Mouse (Mus musculus) urinary bladder, postnatal 14 days (tissue): ENCODE data around the gene Med28.

Experiments used
- DNase-seq: peaks from one replicate; pipeline ENCODE4 v3.0.0; 2021; ENCODE audit warnings: low spot score

The Med28 gene

GRCm38 (mm10) chr5:45519960-45520808 lies at the start of gene Med28:
Gene Med28 (plus strand): TSS chr5:45520229.
- DNase-seq: peak; percentile 96

DNA sequence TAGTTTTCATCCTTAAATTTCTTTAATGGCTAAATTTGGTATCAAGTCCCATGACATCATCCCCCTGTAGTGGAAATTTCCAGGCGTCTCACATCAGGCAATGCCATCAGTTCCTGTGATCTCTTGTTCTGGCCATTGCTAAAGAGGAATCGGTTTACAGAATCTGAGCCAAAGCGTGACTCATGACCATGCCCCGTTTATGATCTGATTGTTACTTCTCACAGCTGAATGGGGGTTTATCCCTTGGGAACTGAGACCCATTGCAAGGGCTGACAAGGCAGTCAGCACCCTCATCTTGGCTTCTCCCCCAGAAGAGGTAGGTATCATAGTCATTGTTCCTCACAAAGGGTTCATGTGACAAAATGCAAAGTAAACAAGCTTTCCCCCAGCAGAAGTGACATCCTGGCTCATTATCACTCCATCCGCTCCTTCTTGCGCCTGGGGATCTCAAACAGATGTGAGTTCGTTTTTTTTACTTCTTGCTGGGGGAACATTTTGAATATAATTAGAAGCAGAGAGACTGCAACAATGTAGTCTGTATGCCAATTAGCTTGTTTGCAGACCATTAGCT lies 47.1 kb upstream of the Med28 start:
- DNase-seq: no peak

DNA sequence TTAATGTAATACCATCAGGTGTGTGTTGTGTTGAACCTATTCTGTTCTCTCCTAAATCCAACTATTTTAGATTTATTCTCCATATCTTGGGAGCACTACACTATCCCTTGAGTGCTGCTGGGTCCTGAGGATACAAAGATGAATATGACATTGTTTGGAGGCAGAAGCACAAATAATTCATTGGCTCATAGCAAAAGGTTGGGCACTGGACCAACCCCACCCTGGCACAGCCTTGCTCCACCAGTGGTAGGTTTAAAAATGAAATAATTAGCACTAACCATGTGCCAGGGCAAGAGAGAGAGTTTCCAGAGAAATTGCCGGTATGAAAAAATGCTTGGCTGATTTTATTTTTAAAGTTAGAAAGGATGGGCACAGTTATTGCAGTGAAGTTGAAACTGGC lies 46.5 kb upstream of the Med28 start:
- DNase-seq: no peak

GRCm38 (mm10) chr5:45474215-45474614 lies 45.8 kb upstream of the Med28 start:
- DNase-seq: peak; percentile 44

- DNase-seq: no peak
These were observed 45.3 kb upstream of the Med28 start for GRCm38 (mm10) chr5:45474758-45475157.

- DNase-seq: no peak
These were observed 44.3 kb upstream of the Med28 start for GRCm38 (mm10) chr5:45475771-45476170.

DNA sequence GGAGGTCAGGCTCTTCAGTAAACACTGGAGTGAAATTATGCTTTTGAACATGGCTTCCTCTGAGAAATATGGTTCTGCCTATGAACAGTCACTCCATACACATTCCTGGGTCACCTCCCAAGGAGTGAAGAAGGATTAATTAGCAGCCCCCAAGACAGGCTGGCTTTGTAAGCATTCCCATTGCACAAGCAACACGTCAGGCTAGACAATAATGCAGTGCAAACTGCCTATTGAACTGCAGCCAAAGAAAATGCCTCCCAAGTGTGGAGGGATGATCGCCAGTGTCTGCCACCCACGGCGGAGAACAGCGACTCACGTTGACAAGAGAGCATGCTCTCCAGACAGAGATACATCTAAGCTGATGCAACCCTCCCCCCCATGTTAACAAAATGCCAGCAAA lies 43.7 kb upstream of the Med28 start:
- DNase-seq: no peak

DNA sequence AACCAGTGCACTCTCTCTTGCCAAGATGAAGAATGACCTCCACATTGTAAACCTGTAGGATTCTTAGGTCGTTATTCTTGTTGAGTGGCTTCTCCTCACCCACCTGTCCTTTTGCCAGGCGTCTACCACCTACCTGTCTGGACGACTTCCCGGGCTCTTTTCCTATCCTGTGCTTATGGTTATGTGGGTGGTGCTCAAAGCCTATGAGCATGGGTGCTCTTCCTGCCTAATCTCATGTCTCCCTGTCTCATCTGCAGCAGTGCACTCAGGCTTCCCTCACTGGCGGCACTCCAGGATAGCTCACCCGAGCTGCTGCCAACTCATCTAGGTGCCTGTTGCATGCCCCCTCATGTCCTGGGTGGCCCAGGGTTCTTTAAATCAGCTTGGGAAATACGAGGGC lies 42.4 kb upstream of the Med28 start:
- no peak for DNase-seq

DNA sequence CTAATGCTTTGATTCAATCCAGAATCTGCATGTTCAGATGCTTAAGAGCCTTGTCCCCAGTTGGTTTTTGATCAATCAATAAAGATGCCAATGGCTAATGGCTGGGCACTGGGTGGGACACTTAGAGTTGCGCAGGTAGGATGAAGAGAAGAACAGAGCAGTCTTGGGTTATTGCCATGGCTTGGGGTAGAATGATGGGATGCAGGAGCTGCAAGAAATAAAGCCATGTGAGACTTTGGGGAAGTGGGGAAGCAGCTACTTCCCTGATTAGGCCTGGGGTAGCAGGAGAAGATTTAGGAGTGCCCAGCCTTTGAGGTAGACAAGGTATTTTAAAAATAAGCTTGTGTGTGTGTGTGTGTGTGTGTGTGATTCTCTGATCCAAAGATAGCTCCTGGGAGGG lies 40.0 kb upstream of the Med28 start:
- DNase-seq: no peak

DNA sequence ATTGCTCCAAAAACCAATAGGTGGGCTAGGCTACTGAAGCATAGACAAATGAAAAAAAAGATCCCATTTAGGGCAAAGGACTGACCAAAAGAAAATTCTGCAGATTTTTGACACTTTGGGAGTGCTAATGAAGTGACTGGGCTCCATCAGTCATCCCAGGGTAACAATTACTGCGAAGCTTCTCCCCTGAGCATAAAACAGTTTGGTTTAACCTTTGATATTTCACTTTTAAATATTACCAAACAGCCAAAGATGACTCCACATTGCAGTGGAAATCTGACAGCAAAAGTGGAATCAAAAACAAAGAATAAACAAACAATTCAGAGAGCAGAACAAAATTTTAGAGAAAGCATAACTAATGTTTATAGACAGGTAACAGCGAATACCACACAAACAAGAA lies 38.9 kb upstream of the Med28 start:
- DNase-seq: no peak

DNA sequence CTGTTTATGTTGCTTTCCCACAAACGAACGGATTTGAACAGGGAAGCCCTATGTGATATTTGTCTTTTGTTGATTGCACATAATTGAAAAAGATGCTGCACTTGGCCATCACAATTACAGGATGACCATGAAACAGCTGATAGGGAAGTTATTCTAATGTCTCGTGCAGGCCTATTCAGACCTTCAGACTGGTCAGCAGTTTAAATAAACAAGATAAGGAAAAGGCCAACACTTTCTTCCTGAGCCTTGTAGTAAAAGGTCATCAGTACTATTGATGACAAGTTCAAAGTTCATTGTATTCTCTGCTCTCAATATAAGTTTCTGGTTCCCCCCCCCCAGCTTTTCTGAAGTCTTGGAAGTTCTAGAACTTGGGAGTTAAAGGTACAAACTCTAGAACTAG lies 37.4 kb upstream of the Med28 start:
- DNase-seq: no peak

GRCm38 (mm10) chr5:45483654-45484053 lies 36.4 kb upstream of the Med28 start:
- no peak for DNase-seq

GRCm38 (mm10) chr5:45491776-45492175 lies 28.3 kb upstream of the Med28 start:
- no peak for DNase-seq

DNA sequence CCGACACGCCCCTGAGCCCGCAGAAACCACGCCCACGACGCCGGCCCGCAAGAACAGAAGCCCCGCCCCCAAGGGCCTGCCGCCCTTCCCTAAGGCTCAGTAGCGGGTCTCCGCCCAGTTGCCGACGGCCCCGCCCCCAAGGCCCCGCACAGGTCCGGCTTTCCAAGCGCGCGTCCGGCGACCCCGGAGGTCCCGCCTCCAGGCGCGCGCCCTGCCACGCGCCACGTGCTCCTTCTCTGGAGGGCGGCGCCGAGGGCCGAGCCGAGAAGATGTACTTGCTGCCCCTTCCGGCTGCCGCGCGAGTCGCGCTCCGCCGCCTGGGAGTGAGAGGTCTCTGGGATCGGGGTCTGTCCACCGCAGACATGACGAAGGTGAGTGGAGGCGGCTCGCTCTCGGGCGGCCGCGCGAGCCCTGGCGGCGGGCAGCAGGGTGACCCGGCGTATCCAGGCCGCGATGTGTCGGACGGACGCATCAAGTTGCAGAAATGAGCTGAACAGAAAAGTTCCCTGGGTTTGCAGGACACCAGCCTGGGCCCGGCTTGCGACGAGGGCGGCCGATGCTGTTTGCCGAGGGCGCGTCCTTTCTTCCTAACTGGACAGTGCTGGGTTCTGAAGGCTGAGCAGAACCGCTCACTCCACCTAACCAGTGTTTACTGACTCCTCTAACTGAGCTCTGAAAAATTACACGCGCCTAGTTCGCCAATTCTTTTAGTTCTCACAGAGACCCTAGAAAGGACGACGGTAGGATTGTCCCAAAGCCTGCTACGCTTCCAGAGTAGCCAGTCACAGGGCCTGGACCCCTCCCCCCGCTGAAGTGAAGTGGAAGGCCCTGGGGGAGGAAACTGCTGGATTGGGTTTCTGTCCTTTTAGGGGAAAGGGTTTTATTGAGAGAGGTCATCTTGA lies 26.6 kb upstream of the Med28 start, which contains the start of gene Lap3:
Lap3 (plus strand) TSS at position 184 of the 902 bp plus-strand sequence.
- peak; percentile 100 for DNase-seq

DNA sequence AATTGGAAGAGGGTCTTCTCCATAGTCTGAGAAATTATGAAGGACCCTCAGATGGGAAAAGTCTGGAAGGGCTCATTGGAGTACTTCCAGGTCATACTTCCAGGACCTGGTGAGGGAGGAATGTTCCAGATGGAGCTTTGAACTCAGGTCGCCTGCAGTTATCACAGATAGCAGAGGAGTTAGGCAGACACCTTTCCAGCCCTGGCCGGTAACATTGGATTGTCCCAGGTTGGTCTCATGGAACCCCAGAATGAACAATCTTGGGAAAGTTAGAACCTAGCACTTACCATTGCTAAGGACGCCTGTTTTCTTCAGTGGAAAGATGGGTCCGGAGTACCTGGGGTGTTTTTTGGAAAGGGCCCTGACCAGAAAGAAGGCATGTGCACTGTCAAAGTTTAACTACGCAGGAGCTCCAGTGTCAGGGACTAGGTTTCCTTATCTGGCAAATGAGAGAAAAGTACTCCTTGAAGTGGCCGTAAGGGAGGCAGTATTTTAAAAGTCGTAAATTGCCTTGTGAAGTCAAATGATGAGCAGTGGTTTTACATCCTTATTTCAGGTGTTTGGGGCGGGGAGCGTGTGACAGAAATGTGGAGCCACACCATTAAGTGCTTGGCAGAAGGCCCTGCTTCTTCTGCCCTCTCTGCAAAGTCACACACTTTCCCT lies 25.8 kb upstream of the Med28 start:
- DNase-seq: no peak

DNA sequence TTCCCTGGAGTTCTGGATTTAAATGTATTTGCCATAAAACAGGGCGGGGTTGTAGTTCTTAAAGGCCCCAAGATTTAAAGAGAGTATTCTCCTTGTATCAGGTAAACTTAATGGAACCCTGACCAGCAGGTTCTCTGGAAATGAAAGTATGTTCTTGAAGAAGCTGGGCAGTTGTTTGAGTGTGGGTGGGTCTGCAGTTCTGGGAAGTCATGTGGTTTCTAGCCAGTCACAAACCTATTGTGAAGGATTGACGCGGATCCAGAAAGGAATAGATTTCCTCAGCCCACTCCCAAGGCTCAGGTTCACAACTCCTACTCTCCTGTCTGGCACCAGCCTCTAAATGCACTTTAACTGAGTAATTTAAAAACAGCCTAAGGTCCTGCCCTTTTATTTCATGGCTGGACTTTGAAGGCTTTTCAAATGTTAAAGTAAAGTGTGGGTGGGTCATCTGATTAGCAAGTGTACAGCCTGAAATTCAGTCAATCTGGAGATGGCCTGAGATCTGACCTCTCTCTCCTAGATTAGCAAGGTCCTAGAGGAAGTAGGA lies 24.5 kb upstream of the Med28 start:
- no peak for DNase-seq

GRCm38 (mm10) chr5:45496042-45496441 lies 24.0 kb upstream of the Med28 start:
- no peak for DNase-seq

DNA sequence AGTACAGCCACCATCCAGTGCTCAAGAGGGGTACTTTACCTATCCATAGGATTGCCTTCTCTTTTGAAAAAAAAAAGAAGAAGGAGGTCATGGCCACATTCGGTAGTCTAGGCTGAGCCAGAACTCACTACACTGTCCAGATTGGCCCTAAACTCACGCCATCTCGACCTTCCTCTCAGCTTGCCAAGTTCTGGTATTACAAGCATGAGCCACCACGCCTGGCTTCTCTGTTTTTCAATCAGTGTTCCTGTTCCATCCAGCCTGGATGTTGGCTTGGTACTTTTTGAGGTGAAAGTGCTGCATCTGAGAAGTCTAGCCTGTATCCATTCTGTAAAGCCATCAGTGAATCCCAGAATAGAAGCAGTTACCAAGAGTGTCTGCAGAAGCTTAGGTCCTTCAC lies 23.6 kb upstream of the Med28 start:
- DNase-seq: no peak

DNA sequence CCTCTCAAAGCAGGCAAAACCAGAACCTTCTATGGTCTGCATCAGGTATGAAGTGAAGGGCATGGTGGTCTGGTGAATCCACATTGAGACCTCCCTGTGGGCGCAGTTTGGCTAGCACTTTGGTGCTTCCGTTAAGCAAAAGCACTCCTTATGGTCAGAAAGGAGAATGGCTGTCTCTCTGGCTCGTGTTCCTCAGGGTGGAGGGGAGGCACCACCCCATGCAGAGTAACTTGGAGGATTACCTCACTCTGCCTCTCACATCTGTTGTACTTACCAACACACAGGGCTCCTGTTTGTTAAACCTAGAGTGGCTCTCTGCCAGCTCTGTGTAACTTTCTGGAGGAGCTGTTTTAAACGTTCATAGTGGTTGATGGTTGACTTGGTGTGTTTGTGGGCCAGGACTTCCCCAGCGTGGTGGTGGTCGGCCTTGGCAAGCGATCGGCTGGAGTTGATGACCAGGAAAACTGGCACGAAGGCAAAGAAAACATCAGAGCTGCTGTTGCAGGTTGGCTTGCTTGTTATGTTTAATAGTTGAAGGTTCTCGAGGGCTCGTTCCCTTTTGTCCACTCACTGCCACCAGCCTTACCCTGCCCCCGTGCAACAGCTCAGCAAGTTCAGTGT lies 23.0 kb upstream of the Med28 start:
- no peak for DNase-seq

DNA sequence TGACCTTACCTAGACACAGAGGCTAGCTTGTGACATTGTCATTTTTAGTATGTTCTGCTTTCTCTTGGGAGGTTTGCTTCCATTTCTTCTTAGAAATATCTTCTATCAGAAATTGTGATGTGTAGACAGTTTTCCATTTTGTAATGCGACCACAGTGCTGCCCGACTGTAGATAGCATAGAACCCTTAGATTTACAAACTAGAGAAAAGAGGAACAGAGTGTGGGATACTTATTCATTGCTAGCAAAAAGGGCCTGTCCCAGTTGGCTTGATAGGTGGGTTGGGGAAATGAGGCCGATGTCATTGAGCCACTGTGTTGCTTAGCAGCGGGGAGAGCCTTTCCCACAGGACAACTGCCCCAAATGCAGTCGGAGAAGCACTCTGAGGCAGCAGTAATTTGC lies 22.5 kb upstream of the Med28 start:
- no peak for DNase-seq

GRCm38 (mm10) chr5:45510071-45510470 lies 10.0 kb upstream of the Med28 start:
- DNase-seq: no peak
